Mouse (Mus musculus) thymus, adult 18-20 months (tissue): ENCODE measurements around the gene Zbtb20.

Source experiments
- DNase-seq, 2 experiments: peaks; one replicate each; pipeline ENCODE4 v3.0.0; 2022; ENCODE audit warnings: mixed read lengths in 2 of 2

Gene Zbtb20

GRCm38 (mm10) chr16:43402888-43403287 is 527.2 kb downstream of the Zbtb20 start:
- DNase-seq, result no peak

GRCm38 (mm10) chr16:43405089-43405488 is 529.4 kb downstream of the Zbtb20 start:
- no peak for DNase-seq

- DNase-seq, result no peak
Measured at GRCm38 (mm10) chr16:43407594-43408142, 532.0 kb downstream of the Zbtb20 start.

- DNase-seq, result no peak
Measured at GRCm38 (mm10) chr16:43408622-43409021, 532.9 kb downstream of the Zbtb20 start.

GRCm38 (mm10) chr16:43409108-43409909 is 533.6 kb downstream of the Zbtb20 start:
- no peak for DNase-seq

DNA sequence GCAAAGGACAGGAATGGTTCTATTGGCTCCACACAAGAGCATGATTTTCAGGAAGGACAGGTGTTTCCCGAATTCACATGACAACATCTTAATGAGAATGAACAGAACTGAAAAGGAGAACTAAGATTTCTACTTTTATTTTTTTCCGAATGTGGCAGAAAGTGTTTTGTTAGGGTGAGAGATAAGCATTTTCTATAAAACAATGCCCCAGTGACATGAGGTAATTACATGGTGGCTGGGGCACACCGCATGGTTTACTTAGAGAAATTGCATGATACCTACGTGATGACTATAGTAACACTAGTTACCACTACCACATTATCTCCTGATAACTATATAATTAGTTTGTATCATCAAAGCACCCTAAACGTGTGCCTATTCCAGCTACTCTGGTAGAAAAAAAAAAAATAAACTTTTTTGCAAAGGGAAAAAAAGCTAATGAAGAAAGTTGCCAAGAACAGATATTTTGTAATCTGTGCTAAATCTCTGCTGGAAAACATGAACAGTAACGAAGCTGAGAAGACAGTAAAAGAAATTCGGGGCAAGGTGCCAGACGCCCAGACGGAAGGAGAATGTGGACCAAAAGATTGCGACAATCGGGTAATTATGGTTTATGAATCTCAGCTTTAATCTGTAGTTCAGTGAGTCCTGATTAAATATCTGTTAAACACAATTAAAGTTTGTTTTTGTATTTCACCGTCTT is 534.4 kb downstream of the Zbtb20 start:
- no peak for DNase-seq

DNA sequence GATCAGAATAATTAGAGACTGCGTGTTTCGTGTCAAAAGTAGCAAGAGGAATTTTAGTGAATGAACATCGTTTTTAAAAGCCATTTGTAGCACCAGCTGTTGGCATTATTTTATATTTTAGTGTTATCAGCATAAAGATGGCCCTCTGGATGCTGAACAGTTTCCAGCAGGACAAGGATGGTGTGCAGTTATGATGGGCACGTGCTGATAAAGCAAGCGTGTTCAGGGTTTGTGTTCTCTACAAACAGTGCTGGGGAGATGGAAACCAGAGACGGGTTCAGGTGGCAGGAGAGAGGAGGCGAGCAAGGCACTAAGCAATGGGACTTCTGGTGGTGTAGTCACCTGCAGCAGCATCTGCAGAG is 534.9 kb downstream of the Zbtb20 start:
- no peak for DNase-seq

GRCm38 (mm10) chr16:43415864-43416263 is 540.2 kb downstream of the Zbtb20 start:
- DNase-seq, result no peak

GRCm38 (mm10) chr16:43419923-43420322 is 544.2 kb downstream of the Zbtb20 start:
- no peak for DNase-seq

DNA sequence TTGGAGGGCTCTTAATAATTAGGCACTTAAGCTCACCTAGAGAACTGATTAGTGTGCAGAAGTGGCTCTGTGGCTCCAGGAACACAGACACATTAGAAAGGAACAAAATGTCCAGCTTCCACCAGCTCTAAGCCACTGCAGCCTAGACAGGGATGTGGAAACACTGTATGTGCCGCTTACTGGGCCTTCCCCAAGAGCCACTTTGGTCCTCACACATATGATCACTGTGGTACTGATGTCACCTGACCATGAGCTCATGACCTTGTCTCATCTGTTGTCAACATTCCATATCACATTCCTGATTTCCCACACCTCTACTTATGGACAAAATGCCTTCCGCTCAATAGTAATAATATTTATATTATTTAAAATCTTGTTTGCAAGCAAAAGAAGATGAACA is 553.3 kb downstream of the Zbtb20 start:
- no peak for DNase-seq

DNA sequence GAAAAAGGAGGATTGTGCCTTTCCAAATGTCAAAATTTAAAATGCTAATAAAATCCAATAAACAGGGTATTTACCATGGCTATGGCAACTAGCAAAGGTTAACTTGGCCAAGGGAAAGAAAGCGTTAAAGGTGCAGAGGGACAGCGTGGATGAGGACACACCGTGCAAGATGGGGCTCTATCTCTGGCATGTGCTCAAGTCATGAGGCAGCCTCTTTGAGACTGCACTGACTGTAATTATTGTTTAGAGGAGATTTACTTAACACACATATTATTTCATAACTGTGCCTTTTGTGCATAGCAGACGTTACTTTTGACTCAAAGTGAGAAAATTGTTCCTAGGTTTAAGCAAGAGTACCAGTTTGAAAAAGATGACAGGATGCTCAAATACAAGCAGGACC is 554.3 kb downstream of the Zbtb20 start:
- no peak for DNase-seq

DNA sequence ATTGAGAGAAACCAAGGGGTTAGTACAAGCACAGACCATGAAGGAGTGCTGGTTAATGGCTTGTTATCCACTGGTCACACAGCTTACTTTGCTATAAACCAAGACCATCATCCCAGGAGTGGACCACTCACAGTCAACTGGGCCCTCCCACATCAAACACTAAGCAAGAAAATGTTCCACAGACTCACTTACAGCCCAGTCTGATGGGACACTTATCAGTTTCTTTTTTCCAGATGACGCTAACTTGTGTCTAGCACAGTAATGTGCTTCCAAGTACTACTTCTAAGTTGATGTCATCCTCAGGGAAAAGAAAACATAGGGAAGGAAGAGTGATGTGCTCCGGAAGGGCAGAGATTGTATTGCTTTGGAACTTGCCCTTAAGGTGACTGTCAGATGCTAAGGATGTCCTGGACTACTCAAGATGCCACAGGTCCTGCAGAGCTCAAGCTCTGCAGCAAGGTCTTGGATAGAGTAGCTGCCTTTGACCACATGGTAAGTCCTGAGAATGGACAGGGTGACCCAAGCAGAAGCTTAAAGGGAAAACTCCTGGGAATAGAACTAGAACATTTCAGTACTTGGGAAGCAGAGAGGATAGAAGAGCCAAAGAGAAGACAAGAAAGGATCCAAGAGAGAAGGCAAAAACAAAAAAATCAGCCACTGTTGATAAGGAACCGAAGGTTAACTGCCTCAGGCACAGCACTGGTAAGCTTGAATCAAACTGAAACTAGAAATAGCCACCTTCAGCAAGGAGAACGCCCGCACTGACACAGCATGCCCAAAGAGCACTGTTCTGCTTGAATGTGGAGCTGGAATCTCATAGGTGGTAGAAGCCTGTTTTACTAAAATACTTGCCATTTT is 556.1 kb downstream of the Zbtb20 start:
- DNase-seq, result no peak

DNA sequence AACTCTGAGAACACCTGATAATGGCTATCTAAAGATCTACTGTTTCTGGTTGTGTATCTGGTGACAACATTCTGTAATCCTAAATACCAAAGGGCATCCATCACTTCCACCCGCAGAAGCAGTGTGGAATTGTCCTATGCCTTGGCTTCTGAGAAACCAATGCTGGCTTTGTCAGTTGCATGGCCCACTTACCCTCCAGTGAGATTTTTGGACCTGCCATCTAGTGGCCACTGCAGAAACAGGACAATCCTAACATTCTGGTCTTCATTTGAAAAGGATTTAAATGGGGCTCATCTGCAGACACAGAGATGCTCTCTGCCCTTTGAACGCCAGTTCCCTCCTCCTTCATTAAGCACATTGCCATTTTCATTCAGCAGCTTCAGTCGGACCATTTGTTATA is 559.3 kb downstream of the Zbtb20 start:
- no peak for DNase-seq

GRCm38 (mm10) chr16:43438878-43439371 is 563.2 kb downstream of the Zbtb20 start:
- DNase-seq, result no peak

DNA sequence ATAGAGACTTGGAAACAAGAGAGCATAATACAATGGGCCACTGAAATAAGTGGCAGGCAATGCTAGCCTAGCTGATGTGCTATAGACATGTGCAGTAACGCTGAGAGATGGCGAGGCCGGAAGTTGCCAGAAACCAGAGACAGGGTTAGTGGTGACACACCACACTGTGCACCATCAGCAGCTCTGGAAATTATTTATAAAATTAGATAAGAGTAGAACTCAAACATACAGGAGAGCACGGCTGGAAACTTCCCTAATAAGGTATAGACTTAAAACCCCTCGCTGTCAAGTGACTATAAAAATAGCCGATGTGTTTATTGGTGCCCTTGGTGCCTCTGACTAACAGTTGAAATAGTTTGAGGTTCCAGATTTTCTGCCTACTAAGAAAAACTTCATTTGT is 565.7 kb downstream of the Zbtb20 start:
- DNase-seq, result no peak

GRCm38 (mm10) chr16:43443034-43443433 is 567.4 kb downstream of the Zbtb20 start:
- no peak for DNase-seq

GRCm38 (mm10) chr16:43448141-43448981 is 572.7 kb downstream of the Zbtb20 start:
- DNase-seq, result no peak

- DNase-seq, result no peak
Measured at GRCm38 (mm10) chr16:43454370-43454934, 578.8 kb downstream of the Zbtb20 start.

DNA sequence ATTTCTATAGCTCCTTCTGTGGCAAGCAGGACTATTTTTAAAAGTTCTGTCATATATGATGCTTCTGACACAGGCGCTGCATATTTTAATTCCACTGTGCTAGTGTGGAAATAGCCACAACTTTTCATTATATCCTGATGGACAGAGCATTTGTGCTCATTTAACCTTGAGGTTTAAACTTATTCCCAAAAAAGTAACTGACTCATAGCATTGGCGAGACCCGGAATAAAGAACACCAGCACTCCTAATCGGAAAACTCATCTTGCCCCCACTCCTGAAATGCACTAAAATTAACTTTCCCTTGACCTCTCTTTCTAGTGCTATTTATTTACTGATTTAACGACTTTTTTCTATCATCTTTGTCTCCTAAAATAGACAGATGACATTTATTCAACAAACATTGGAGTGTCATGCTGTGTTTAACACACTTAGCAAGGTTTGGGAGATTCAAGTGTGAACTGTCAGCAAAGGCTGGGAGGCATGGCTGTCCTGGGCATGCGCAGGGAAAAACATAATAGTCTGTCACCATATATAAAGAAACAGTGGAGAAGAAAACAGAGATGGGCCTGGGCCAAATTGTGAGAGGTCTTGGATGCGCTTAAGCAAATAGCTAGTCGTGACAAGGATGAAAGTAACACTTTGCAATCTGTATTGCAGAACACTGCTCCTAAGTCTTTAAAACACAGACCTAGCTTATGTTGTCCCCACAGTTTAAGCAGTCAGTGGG is 580.9 kb downstream of the Zbtb20 start:
- DNase-seq, result no peak

GRCm38 (mm10) chr16:43457814-43458213 is 582.1 kb downstream of the Zbtb20 start:
- DNase-seq, result no peak

DNA sequence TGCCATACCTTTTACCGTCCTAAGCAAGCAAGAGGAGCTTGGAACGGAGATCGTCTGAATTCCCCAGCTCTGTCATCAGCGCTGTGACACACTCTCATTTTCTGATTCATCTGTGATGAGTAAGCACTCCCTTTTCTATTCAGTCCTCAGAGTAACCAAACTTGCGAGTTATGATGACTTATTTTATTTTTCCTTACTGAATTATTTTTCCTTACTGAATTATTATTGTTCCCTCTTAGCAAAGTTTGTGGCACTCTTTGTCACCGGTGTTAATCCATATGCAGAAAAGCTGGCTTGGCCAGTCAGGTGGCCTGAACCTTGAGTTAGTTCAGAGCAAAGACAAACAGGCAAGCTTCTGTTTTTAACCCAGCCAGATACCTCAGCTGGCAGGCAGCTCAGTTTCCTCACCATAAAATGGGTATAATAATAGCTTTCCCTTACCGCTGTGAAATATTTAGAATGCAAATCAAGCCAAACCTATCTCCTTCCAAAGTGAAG is 583.1 kb downstream of the Zbtb20 start:
- no peak for DNase-seq
